Mouse (Mus musculus) gastrocnemius, adult 18-20 months (tissue): ENCODE results near the gene Mast3. TPM values are rescaled to one million over a fixed set of nuclear protein-coding genes. Genes with fewer than 3 reads are reported as not detected.

ENCODE experiments used
- DNase-seq: peaks from one replicate; pipeline ENCODE4 v3.0.0; 2021; ENCODE audit warnings: low spot score
- microRNA-seq: library from miRNA; unstranded; fragments of <30 nt; microRNA quantifications from one replicate; pipeline ENCODE4 v1.2.0, GENCODE M21; 2021
- total RNA-seq, 2 experiments: library from RNA; stranded (reverse); gene quantifications; 2 replicates each; pipeline ENCODE4 v1.2.3; 2021

The Mast3 gene
- total RNA-seq, 2 experiments from 2014 or later: 2.7 TPM

- no peak for DNase-seq
Observed at GRCm38 (mm10) chr8:70747211-70747890, 57.5 kb downstream of the Mast3 start.

- DNase-seq: no peak
Observed at GRCm38 (mm10) chr8:70746676-70747075, 58.2 kb downstream of the Mast3 start.

GRCm38 (mm10) chr8:70745691-70746220, 59.1 kb downstream of the Mast3 start:
- no peak for DNase-seq

- no peak for DNase-seq
Observed at GRCm38 (mm10) chr8:70744806-70745205, 60.0 kb downstream of the Mast3 start.

GRCm38 (mm10) chr8:70743656-70744590, 60.9 kb downstream of the Mast3 start:
- peak; percentile 84 for DNase-seq

- no peak for DNase-seq
Observed at GRCm38 (mm10) chr8:70742981-70743655, 61.7 kb downstream of the Mast3 start.

- no peak for DNase-seq
Observed at GRCm38 (mm10) chr8:70742176-70742575, 62.7 kb downstream of the Mast3 start.

- no peak for DNase-seq
Observed at GRCm38 (mm10) chr8:70741661-70742060, 63.2 kb downstream of the Mast3 start.

GRCm38 (mm10) chr8:70738211-70738610, 66.6 kb downstream of the Mast3 start:
- no peak for DNase-seq

- no peak for DNase-seq
Observed at GRCm38 (mm10) chr8:70737705-70738104, 67.1 kb downstream of the Mast3 start.

DNA sequence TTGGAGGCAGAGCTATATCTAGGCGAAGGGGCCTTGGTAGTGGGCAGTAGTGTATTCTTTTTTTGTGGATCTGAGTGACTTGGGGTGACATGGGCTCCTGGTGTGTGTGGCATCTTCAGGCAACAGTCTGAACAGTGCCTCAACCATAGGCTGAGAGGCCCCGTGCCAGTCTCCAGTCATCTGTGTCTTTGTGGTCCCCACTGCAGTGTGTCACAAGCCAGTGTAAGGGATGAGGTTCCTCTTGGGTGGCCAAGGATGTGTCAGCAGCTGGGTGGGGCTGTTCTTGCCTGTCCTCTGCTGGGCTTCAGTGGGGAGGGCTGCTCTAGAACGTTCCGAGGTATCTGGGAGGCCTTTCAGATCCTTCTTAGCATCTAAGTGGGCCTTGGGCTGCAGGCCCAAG, 73.9 kb downstream of the Mast3 start:
- DNase-seq: no peak

GRCm38 (mm10) chr8:70729808-70730475, 74.9 kb downstream of the Mast3 start:
- DNase-seq: no peak

Small RNA genes lying within 50 kb of the gene (microRNA-seq; reads per million reads assigned to microRNA genes)
- gene Mir7240: 1.7 reads per million

Other genes starting within 250 kb of the Mast3 start
- gene Isyna1, start 210.7 kb downstream of the Mast3 start, total RNA-seq: 1 to 10 TPM; 2.6 to 3.2 TPM
- 10 to 100 TPM; 11.6 to 19.4 TPM for gene Ssbp4, start 196.2 kb downstream of the Mast3 start, total RNA-seq
- gene Lrrc25, start 188.9 kb downstream of the Mast3 start, total RNA-seq: under 1 TPM; 0.23 to 0.64 TPM
- under 1 TPM; 0.16 to 0.21 TPM for gene Gdf15, start 172.6 kb downstream of the Mast3 start, total RNA-seq
- gene Pgpep1, start 144.7 kb downstream of the Mast3 start, total RNA-seq: 10 to 100 TPM; 11.9 to 13.7 TPM
- 10 to 100 TPM; 65.4 to 70.3 TPM for gene Lsm4, start 131.8 kb downstream of the Mast3 start, total RNA-seq
- gene Jund, start 106.1 kb downstream of the Mast3 start, total RNA-seq: 10 to 100 TPM; 41.6 to 68.4 TPM
- not detected for gene Iqcn, start 101.6 kb downstream of the Mast3 start, total RNA-seq
- gene Gm3336, start 86.5 kb downstream of the Mast3 start, total RNA-seq: not detected
- gene Pde4c, start 81.3 kb downstream of the Mast3 start, total RNA-seq: 1 to 10 TPM; 1.3 to 1.6 TPM
- gene Rab3a, start 50.4 kb downstream of the Mast3 start, total RNA-seq: 10 to 100 TPM; 32.5 to 36.5 TPM
- gene Mpv17l2, start 44.1 kb downstream of the Mast3 start, total RNA-seq: 10 to 100 TPM; 19.9 to 20.9 TPM
- gene Pik3r2, start 28.3 kb downstream of the Mast3 start, total RNA-seq: 10 to 100 TPM; 13.3 to 15.1 TPM
- under 1 TPM in 1 of 2 experiments, not detected in 1; 0.07 TPM for gene Il12rb1, start 3.4 kb upstream of the Mast3 start, total RNA-seq
- gene Arrdc2, start 34.7 kb upstream of the Mast3 start, total RNA-seq: 100 to 1,000 TPM in 1 of 2 experiments, 10 to 100 TPM in 1; 58.3 to 202 TPM
- 10 to 100 TPM; 18.2 to 21.1 TPM for gene Kcnn1, start 58.2 kb upstream of the Mast3 start, total RNA-seq
- gene Ccdc124, start 68.9 kb upstream of the Mast3 start, total RNA-seq: 10 to 100 TPM; 72.6 to 76.5 TPM
- under 1 TPM in 1 of 2 experiments, not detected in 1; 0.07 TPM for gene Slc5a5, start 87.7 kb upstream of the Mast3 start, total RNA-seq
- gene Rpl18a, start 92.4 kb upstream of the Mast3 start, total RNA-seq: 1,000 to 10,000 TPM; 1,014 to 1,053 TPM
- 10 to 100 TPM in 1 of 2 experiments, 1 to 10 TPM in 1; 9.4 to 13.7 TPM for gene Map1s, start 100.9 kb upstream of the Mast3 start, total RNA-seq